Mouse (Mus musculus): Measurements from ENCODE around the gene H60b.
"Not testable (repeated sequence)": the region's sequence is repeated elsewhere in the genome, so short reads cannot be mapped to it uniquely, and the experiment has no call there.

GRCm38 (mm10) chr10:22270879-22271786 is 112.7 kb downstream of the H60b start:
- not testable (repeated sequence) for TF ChIP-seq CTCF, EP300 (IDR thresholded peaks at IDR 0.05)
